Mouse (Mus musculus): ENCODE results near the gene Rps6kl1.
A peak's percentile ranks its signal among the peaks of the same experiment; 100 is the strongest.
"Not testable (repeated sequence)": the region's sequence is repeated elsewhere in the genome, so short reads cannot be mapped to it uniquely, and the experiment has no call there.

Rps6kl1 gene

GRCm38 (mm10) chr12:85175087-85175675 is 24.1 kb upstream of the Rps6kl1 start:
- no peak for DNase-seq

- DNase-seq, result no peak
These were observed 23.0 kb upstream of the Rps6kl1 start for GRCm38 (mm10) chr12:85174016-85174415.

GRCm38 (mm10) chr12:85170948-85171307 is 19.9 kb upstream of the Rps6kl1 start:
- no peak for DNase-seq

- DNase-seq, result peak; percentile 49
These were observed 19.4 kb upstream of the Rps6kl1 start for GRCm38 (mm10) chr12:85170284-85170947.

GRCm38 (mm10) chr12:85169877-85170276 is 18.8 kb upstream of the Rps6kl1 start:
- no peak for DNase-seq

- DNase-seq, result peak; percentile 79
These were observed 18.2 kb upstream of the Rps6kl1 start for GRCm38 (mm10) chr12:85169117-85169858.

- DNase-seq, result peak; percentile 27
These were observed 15.6 kb upstream of the Rps6kl1 start for GRCm38 (mm10) chr12:85166631-85167030.

- DNase-seq, result no peak
These were observed 13.9 kb upstream of the Rps6kl1 start for GRCm38 (mm10) chr12:85164996-85165395.

- no peak for DNase-seq
These were observed 8.5 kb upstream of the Rps6kl1 start for GRCm38 (mm10) chr12:85159592-85159991.

- DNase-seq, result no peak
These were observed 7.7 kb upstream of the Rps6kl1 start for GRCm38 (mm10) chr12:85158801-85159200.

- DNase-seq, result no peak
These were observed 6.9 kb upstream of the Rps6kl1 start for GRCm38 (mm10) chr12:85157797-85158460.

GRCm38 (mm10) chr12:85156324-85156723 is 5.3 kb upstream of the Rps6kl1 start:
- DNase-seq, result no peak

GRCm38 (mm10) chr12:85153011-85153410 is 1.9 kb upstream of the Rps6kl1 start:
- DNase-seq, result no peak

GRCm38 (mm10) chr12:85150321-85151001 is 603 bp downstream of the Rps6kl1 start:
- DNase-seq, result no peak

GRCm38 (mm10) chr12:85146881-85147280 is 4.2 kb downstream of the Rps6kl1 start:
- no peak for DNase-seq

GRCm38 (mm10) chr12:85146355-85146754 is 4.7 kb downstream of the Rps6kl1 start:
- no peak for DNase-seq

GRCm38 (mm10) chr12:85145630-85146029 is 5.4 kb downstream of the Rps6kl1 start:
- DNase-seq, result no peak

- DNase-seq, result no peak
These were observed 6.2 kb downstream of the Rps6kl1 start for GRCm38 (mm10) chr12:85144821-85145220.

GRCm38 (mm10) chr12:85144276-85144675 is 6.8 kb downstream of the Rps6kl1 start:
- not testable (repeated sequence) for DNase-seq

GRCm38 (mm10) chr12:85142803-85143202 is 8.3 kb downstream of the Rps6kl1 start:
- DNase-seq, result peak; percentile 84

- no peak for DNase-seq
These were observed 10.0 kb downstream of the Rps6kl1 start for GRCm38 (mm10) chr12:85141096-85141495.

GRCm38 (mm10) chr12:85140036-85140701 is 10.9 kb downstream of the Rps6kl1 start:
- DNase-seq, result no peak
